Mouse (Mus musculus) spleen, postnatal 4 days (tissue): Measurements from ENCODE around the gene Pbx1.

Source experiments
- DNase-seq, 2 experiments: peaks; one replicate each; pipeline ENCODE4 v3.0.0; 2022; ENCODE audit warnings: low spot score in 2 of 2

Pbx1 gene

GRCm38 (mm10) chr1:168164945-168165344 is 267.1 kb downstream of the Pbx1 start:
- DNase-seq, result no peak

- DNase-seq, result no peak
Observed at GRCm38 (mm10) chr1:168163521-168164233, 268.4 kb downstream of the Pbx1 start.

- no peak for DNase-seq
Observed at GRCm38 (mm10) chr1:168139138-168139682, 292.9 kb downstream of the Pbx1 start.

- no peak for DNase-seq
Observed at GRCm38 (mm10) chr1:168138669-168139068, 293.4 kb downstream of the Pbx1 start.

- no peak for DNase-seq
Observed at GRCm38 (mm10) chr1:168137890-168138289, 294.2 kb downstream of the Pbx1 start.

- no peak for DNase-seq
Observed at GRCm38 (mm10) chr1:168135545-168135944, 296.5 kb downstream of the Pbx1 start.

GRCm38 (mm10) chr1:168133696-168134095 is 298.4 kb downstream of the Pbx1 start:
- no peak for DNase-seq

- no peak for DNase-seq
Observed at GRCm38 (mm10) chr1:168128004-168128403, 304.1 kb downstream of the Pbx1 start.

- no peak for DNase-seq
Observed at GRCm38 (mm10) chr1:168124643-168125490, 307.2 kb downstream of the Pbx1 start.

GRCm38 (mm10) chr1:168118077-168118476 is 314.0 kb downstream of the Pbx1 start:
- no peak for DNase-seq

- DNase-seq, result no peak
Observed at GRCm38 (mm10) chr1:168117367-168117766, 314.7 kb downstream of the Pbx1 start.

- DNase-seq, result no peak
Observed at GRCm38 (mm10) chr1:168109797-168110196, 322.3 kb downstream of the Pbx1 start.

GRCm38 (mm10) chr1:168103821-168104220 is 328.2 kb downstream of the Pbx1 start:
- DNase-seq, result no peak

GRCm38 (mm10) chr1:168101514-168101913 is 330.6 kb downstream of the Pbx1 start:
- DNase-seq, result no peak

- no peak for DNase-seq
Observed at GRCm38 (mm10) chr1:168098806-168099205, 333.3 kb downstream of the Pbx1 start.

- DNase-seq, result no peak
Observed at GRCm38 (mm10) chr1:168094671-168095070, 337.4 kb downstream of the Pbx1 start.

- no peak for DNase-seq
Observed at GRCm38 (mm10) chr1:168093044-168093443, 339.0 kb downstream of the Pbx1 start.

GRCm38 (mm10) chr1:168091627-168092026 is 340.4 kb downstream of the Pbx1 start:
- no peak for DNase-seq

- no peak for DNase-seq
Observed at GRCm38 (mm10) chr1:168088680-168089079, 343.4 kb downstream of the Pbx1 start.

- DNase-seq, result no peak
Observed at GRCm38 (mm10) chr1:168079394-168079767, 352.7 kb downstream of the Pbx1 start.

- no peak for DNase-seq
Observed at GRCm38 (mm10) chr1:168078746-168079393, 353.2 kb downstream of the Pbx1 start.

- DNase-seq, result no peak
Observed at GRCm38 (mm10) chr1:168071974-168072373, 360.1 kb downstream of the Pbx1 start.
